Mouse (Mus musculus) limb, embryonic 12.5 days (tissue): Measurements from ENCODE around the gene BC052040. TPM values are rescaled to one million over a fixed set of nuclear protein-coding genes. Genes with fewer than 3 reads are reported as not detected.

Experiments
- ATAC-seq: fragments of 200-750 bp; cut with Nextera tagmentation; 2 replicates; pipeline ENCODE4 v1.8.0; 2017; ENCODE audit warnings: low read depth, moderate TSS enrichment; ENCODE audit not compliant: insufficient number of reproducible peaks, insufficient read depth, low FRiP score, low TSS enrichment
- H3K27ac ChIP-seq: fragments of 300-500 bp; sonication (generic); 2 replicates; pipeline ENCODE4 v1.5.1; 2016; ENCODE audit warnings: mild to moderate bottlenecking, moderate library complexity
- H3K27me3 ChIP-seq: fragments of 300-500 bp; sonication (generic); 2 replicates; pipeline ENCODE4 v1.6.1; 2016; ENCODE audit warnings: mild to moderate bottlenecking, moderate library complexity
- H3K36me3 ChIP-seq: fragments of 300-500 bp; sonication (generic); 2 replicates; pipeline ENCODE4 v1.6.1; 2016; ENCODE audit warnings: mild to moderate bottlenecking, moderate library complexity
- H3K4me1 ChIP-seq: fragments of 300-500 bp; sonication (generic); replicated peaks from 2 replicates; pipeline ENCODE4 v1.6.1; 2016
- H3K4me2 ChIP-seq: fragments of 300-500 bp; sonication (generic); 2 replicates; pipeline ENCODE4 v1.6.1; 2016; ENCODE audit warnings: mild to moderate bottlenecking, moderate library complexity
- H3K4me3 ChIP-seq: fragments of 300-500 bp; sonication (generic); replicated peaks from 2 replicates; pipeline ENCODE4 v1.5.1; 2016; ENCODE audit warnings: mild to moderate bottlenecking
- H3K9ac ChIP-seq: fragments of 300-500 bp; sonication (generic); replicated peaks from 2 replicates; pipeline ENCODE4 v1.6.1; 2016; ENCODE audit warnings: mild to moderate bottlenecking, moderate library complexity
- H3K9me3 ChIP-seq: fragments of 300-500 bp; sonication (generic); 2 replicates; pipeline ENCODE4 v1.6.1; 2016; ENCODE audit warnings: mild to moderate bottlenecking, moderate library complexity
- WGBS: fragments of 180-500 bp; shearing (Covaris S2); methylation state at CpG from one replicate; pipeline ENCODE4 v1.1.7; 2016; 5-methylcytosine and 5-hydroxymethylcytosine counted together
- microRNA counts: library from miRNA; unstranded; fragments of <30 nt; microRNA quantifications from one replicate; lab custom pipeline; 2017
- microRNA-seq: library from miRNA; unstranded; fragments of <30 nt; microRNA quantifications from one replicate; pipeline ENCODE4, GENCODE M21; 2017
- polyA plus RNA-seq: library from polyadenylated mRNA; unstranded; fragments of >200 nt; fragmentation: Nextera tagmentation; extraction: Ambion mirVana; gene quantifications from 2 replicates; pipeline ENCODE4 v1.2.1, GENCODE M21; 2016

BC052040 gene
- polyA plus RNA-seq, 1 experiment from 2014 or later, result 7.9 TPM

DNA sequence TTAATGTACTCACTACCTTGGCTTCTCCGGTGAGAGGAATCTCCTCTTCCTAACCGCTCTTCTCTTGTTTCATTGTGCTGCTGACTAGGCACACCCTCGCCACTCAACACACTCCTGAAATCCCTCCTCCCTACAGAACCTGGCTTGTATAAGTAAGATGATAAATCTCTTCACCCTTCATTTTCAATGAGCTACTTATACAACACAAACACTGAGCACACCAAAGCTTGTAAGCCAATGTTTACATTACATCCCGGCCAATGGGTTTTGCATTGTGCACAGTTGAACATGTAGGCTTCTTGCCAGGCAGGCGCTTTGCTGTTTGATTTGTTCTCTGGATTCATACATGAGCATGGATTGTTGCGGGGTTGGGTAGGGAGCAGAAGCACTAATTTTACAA, 236.4 kb downstream of the BC052040 start:
- H3K4me3 ChIP-seq, result no peak overlapping the region
- H3K9ac ChIP-seq, result no peak overlapping the region
- H3K27ac ChIP-seq, result no peak overlapping the region
- H3K36me3 ChIP-seq, result no peaks in the 10 kb centered on the region
- peaks cover 4% of the 10 kb centered on the region; the same call in 1 of the 2 replicates for H3K27me3 ChIP-seq
- no peak for ATAC-seq
- WGBS, result 86% methylated on average over 6 of the region's 6 CpGs
- no peaks in the 10 kb centered on the region for H3K9me3 ChIP-seq
- no peak overlapping the region for H3K4me2 ChIP-seq
- peaks cover 12% of the 10 kb centered on the region for H3K4me1 ChIP-seq

DNA sequence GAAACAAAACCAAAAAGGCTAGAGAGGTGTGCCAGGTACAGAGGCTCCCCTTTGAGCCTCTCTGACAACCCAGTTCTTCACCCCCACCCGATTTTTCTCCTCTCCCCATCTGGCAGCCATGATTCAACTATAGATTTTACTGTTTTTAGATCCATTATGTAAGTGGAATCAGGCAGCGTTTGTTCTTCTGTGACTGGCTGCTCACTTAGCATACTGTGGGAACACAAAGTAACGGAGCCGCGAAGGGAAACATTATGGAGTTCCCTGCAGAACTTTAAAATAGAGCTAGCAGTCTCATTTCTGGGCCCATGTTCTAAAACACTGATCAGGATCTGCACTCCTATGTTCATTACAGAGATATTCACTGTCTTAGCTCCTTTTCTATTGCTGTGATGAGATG, 240.8 kb downstream of the BC052040 start:
- H3K4me1 ChIP-seq, result no peaks in the 10 kb centered on the region
- no peaks in the 10 kb centered on the region for H3K36me3 ChIP-seq
- WGBS, result 93% methylated on average over 5 of the region's 5 CpGs
- no peak overlapping the region for H3K4me3 ChIP-seq
- no peak overlapping the region for H3K27ac ChIP-seq
- H3K27me3 ChIP-seq, result peaks cover 4% of the 10 kb centered on the region; the same call in 1 of the 2 replicates
- H3K9ac ChIP-seq, result no peak overlapping the region
- no peak for ATAC-seq
- no peak overlapping the region for H3K4me2 ChIP-seq
- H3K9me3 ChIP-seq, result no peaks in the 10 kb centered on the region

MicroRNAs encoded within 50 kb of the gene (microRNA counts, 519-probe panel; counts per million panel counts)
- not detected for microRNA mmu-miR-1951 (lab: Ali Mortazavi, UCI)

Small RNA genes within 50 kb of the gene (microRNA-seq; reads per million reads assigned to microRNA genes)
- not detected for gene Mir1951
